Mouse (Mus musculus): ENCODE measurements around the gene Zfp872.
"Not testable (repeated sequence)": the region's sequence is repeated elsewhere in the genome, so short reads cannot be mapped to it uniquely, and the experiment has no call there.

Gene Zfp872

GRCm38 (mm10) chr9:22188025-22188611, at the start of gene Zfp872:
Zfp872 (plus strand) TSS chr9:22188090.
- peak; percentile 36 for DNase-seq (ENCODE audit: low spot score)

GRCm38 (mm10) chr9:22138480-22138879, 49.4 kb upstream of the Zfp872 start:
- no peak for DNase-seq (ENCODE audit: low spot score)

DNA sequence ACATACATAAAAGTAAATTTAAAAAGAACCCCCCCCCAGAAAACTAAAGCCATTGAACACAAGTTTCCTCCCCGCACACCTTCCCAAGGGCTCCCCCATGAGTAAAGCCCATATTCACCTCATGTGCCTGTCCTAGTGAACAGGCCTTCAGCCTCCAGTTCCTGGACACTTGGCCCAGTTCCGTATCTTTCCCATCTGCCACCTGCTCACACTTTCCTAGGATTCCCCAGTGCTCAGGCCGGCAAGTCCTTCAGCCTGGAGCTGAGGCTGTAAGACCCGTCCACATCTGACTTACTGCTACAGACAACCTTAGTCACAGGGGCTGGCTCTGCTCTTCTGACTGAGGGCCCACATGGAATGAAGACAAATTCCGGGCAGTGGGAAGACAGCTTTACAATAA, 48.1 kb upstream of the Zfp872 start:
- no peak for DNase-seq (ENCODE audit: low spot score)

DNA sequence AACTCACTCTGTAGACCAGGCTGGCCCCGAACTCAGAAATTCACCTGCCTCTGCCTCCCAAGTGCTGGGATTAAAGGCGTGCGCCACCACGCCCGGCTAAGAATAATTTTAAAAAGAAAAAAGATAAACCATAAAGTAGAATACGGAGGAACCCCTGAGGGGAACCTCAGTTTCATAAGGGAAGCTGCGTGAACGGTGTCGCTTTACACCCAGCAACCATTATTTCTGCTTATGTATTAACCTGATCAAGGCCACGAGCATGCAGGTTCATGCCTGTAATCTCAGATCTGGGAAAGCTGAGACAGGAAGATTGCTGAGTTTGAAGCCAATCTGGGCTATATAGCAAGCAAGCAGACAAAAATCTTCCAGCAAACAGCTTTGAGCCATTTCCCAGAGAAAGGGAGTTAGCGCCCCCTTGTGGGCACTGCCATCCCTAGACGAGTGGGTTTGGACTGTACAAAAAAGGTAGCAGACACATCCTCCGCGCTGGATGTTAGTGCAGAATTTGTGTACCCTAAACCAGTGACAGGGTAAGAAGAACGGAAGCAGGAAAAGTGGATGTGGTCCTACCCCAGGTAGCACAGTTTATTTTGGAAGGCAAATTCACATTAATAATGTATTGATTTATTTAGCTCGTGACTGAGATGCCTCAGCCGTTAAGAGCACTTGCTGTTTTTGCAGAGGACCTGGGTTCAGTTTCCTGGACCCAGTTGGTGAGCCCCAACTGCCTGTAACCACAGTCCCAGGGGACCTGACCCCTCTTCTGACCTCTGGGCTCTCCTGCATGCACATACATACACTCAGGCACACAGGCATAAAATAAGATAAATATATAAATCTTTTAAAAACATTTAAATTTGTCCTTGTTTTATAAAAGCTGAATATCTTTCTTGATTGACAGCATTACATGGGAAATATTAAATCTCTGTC, 44.5 kb upstream of the Zfp872 start:
- DNase-seq (ENCODE audit: low spot score): peak; percentile 64

DNA sequence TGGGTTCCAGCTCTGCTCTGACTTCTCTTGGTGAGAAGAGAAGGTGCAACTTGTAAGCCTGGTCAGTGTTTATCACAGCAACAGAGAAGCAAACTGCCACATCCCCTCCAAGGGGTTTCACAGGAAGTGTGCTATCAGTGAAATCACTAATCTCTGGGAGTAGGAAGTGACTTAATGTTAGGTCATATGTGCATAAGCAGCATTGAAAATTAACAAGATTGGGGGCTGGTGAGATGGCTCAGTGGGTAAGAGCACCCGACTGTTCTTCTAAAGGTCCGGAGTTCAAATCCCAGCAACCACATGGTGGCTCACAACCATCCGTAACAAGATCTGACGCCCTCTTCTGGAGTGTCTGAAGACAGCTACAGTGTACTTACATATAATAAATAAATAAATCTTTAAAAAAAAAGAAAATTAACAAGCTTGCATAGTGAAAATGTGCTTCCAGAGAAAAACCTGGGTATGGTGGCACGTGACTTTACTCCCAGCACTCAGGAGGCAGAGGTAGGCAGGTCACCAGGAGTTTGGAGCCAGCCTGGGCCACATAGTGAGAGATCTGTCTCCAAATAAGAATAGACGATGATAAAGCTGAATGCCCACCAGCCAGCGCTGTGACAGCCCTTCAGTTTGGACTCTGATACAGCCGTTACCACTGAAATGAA, 43.5 kb upstream of the Zfp872 start:
- DNase-seq (ENCODE audit: low spot score): no peak

DNA sequence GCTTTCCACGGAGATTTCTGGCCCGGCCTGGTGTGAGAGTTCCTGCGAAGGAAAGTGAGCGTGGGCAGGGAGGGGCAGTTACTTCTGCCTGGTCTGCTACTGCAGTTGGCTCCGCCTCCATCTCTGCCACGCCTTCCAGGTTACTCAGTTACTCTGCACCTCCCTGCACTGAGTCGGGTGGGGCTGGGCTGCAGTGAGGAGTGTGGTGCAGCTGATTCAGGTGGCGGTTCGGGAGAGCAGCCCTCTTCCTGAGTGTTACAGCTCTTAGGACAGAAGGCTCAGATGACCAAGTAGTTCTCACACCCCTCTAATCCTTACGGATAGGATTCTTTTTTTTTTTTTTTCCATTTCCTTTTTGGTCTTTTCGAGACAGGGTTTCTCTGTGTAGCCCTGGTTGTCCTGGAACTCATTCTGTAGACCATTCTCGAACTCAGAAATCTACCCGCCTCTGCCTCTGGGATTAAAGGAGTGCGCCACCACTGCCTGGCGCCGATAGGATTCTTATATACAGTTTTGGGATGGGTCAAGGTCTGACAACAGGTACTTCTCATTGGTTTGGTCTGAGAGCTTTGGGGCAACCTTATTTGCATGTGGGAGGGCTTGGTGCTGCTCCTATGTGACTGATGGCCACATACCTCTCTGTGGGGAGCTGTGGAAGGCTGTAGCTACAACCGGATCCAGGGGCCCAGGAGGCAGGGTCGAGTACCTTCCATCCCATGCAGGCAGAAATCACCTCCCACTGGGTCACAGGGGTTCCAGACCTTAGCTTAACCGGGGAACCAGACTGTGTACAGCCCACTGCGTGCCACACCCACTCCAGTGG, 38.3 kb upstream of the Zfp872 start:
- DNase-seq (ENCODE audit: low spot score): no peak

- not testable (repeated sequence) for DNase-seq (ENCODE audit: low spot score)
Measured at GRCm38 (mm10) chr9:22150249-22150693, 37.6 kb upstream of the Zfp872 start.

DNA sequence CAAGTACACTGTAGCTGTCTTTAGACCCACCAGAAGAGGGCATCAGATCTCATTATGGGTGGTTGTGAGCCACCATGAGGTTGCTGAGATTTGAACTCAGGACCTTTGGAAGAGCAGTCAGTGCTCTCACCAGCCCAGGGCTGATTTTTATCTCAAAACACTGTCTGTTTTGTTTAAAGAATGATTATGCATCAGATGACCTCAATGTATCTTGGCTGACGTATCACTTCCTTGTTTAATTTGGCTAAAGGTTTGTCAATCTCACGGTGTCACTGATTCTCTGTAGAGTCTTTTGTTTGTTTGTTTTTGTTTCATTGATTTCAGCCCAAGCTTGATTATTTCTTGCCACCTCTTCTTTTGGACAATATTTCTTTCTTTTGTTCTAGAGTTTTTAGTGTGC, 36.9 kb upstream of the Zfp872 start:
- no peak for DNase-seq (ENCODE audit: low spot score)

GRCm38 (mm10) chr9:22153810-22154209, 34.1 kb upstream of the Zfp872 start:
- no peak for DNase-seq (ENCODE audit: low spot score)

DNA sequence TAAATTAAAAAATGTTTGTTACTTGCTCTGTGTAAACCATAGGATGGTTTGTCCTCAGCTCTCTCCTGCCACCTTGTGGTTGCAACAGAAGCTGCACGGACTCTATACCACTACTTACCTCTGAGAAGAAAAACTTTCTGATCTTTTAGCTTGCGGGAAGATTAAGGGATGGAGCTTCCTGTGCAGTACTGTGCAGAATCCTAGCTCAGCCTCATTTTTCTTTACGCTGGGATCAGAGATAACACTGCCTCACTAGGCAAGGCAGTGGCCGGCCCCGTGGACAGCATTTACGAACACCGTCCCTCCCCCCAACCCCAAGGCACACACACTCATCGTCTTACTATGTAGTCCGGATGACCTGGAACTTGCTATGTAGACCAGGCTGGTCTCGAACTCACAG, 32.3 kb upstream of the Zfp872 start:
- no peak for DNase-seq (ENCODE audit: low spot score)

- DNase-seq (ENCODE audit: low spot score): peak; percentile 97
Measured at GRCm38 (mm10) chr9:22156497-22157245, 31.2 kb upstream of the Zfp872 start, which contains the start of gene Pigyl. Pigyl (plus strand) TSS chr9:22156846.

GRCm38 (mm10) chr9:22157516-22158265, 30.2 kb upstream of the Zfp872 start:
- DNase-seq (ENCODE audit: low spot score): no peak

GRCm38 (mm10) chr9:22161299-22161698, 26.6 kb upstream of the Zfp872 start:
- no peak for DNase-seq (ENCODE audit: low spot score)

- DNase-seq (ENCODE audit: low spot score): no peak
Measured at GRCm38 (mm10) chr9:22162305-22162704, 25.6 kb upstream of the Zfp872 start.

DNA sequence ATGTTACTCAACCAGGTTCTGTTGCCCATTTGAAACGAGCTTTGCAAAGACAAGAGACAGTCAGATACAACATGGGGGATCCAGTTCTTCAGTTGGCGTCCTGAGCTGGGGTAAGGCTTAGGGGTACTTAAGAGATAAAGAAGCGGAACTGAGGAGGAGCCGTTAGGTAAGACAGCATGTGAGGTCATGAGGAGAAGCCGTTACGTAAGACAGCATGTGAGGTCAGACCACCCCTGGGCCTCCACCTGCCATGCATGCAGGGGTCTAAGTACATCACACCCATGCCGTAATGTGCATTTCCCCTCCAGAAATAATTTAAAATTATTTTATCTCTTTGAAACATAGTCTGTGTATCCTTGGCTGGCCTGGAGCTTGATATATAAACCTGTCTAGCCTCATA, 25.0 kb upstream of the Zfp872 start:
- no peak for DNase-seq (ENCODE audit: low spot score)

DNA sequence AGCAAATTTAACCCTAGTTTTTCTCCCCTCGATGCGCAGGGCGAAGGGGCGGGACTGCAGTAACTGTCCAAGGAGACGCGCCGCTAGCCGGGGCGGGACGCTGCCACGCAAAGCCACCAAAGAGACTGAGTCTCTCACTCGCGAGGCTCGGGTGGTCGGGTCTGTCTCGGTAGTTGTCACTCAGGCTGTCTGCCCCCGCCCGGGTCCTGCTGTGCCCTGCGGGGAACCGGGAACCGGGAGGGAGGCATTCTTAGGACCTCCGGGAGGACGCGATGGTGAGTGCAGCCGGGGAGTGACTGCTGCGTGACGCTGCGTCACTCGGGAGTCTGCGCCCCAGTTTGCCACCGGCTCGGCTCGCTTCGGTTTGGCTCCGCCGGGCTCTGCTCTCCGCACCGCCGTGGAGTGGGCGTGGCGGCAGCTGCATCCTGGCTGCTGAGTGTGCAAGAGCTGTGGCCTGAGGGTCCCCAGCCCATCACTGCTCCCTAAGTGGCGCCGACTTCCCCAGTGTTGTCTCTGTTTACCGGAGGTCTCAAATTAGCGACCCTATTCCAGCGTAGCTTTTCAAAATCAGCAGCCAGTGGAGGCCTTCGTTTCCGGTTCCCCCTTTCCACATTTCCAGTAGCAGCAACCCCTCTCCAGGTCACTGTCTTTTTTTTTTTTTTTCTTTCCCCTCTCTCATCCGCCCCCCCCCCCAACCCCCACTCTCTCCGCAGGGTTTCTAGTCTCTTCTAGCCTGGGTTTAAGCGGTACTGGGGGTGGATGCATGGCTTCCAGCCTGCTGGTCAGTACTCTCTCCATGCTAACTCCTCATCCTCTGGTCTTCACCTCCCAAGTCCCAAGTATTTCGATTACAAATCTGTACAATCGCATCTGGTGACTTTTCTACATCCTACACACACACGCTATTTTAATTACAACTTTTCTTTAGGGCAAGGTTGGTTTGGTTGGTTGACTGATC, 22.9 kb upstream of the Zfp872 start:
- DNase-seq (ENCODE audit: low spot score): no peak

GRCm38 (mm10) chr9:22165964-22166363, 21.9 kb upstream of the Zfp872 start:
- no peak for DNase-seq (ENCODE audit: low spot score)

- no peak for DNase-seq (ENCODE audit: low spot score)
Measured at GRCm38 (mm10) chr9:22166686-22167085, 21.2 kb upstream of the Zfp872 start.

- no peak for DNase-seq (ENCODE audit: low spot score)
Measured at GRCm38 (mm10) chr9:22167751-22168150, 20.1 kb upstream of the Zfp872 start.
